Mouse (Mus musculus) E14TG2a.4 (cell line): ENCODE results near the gene Ugp2.

Experiments
- CTCF ChIP-seq: conservative IDR thresholded peaks from 2 replicates; pipeline ENCODE4 v1.5.1; 2014; ENCODE audit warnings: low read length
- NANOG ChIP-seq: IDR thresholded peaks from 2 replicates; pipeline ENCODE4 v1.6.1; 2014; ENCODE audit warnings: borderline replicate concordance, low read length, mixed read lengths
- POU5F1 ChIP-seq: IDR thresholded peaks from 2 replicates; pipeline ENCODE4 v1.6.1; 2014; ENCODE audit warnings: low read length, borderline replicate concordance

- TF ChIP-seq CTCF = no peak
- TF ChIP-seq POU5F1 = no peak
- TF ChIP-seq NANOG = no peak
Measured at GRCm38 (mm10) chr11:21339088-21339487, 31.9 kb downstream of the Ugp2 start.
